8 mouse cellular contexts compared by ENCODE assay signal in genomic region chr3:133271887-133272286, GRCm38 (mm10). TPM values are rescaled to one million over a fixed set of nuclear protein-coding genes. Genes with fewer than 3 reads are reported as not detected.
A peak's percentile ranks its signal among the peaks of the same experiment; 100 is the strongest.
DNase-seq lines count a peak whose midpoint lies in the region; ATAC-seq lines count a peak whose summit lies in the region.

No protein-coding gene starts in this region.

- H3K4me2 ChIP-seq in hindbrain, embryonic 16.5 days (ENCODE audit: low read length), result no peak overlapping the region

- no peak overlapping the region for H3K27ac ChIP-seq in hindbrain, embryonic 10.5 days
- H3K27ac ChIP-seq in hindbrain, embryonic 16.5 days (ENCODE audit: low read depth, low read length), result no peak overlapping the region

- H3K27me3 ChIP-seq in hindbrain, embryonic 10.5 days (ENCODE audit: insufficient read depth, poor library complexity, severe bottlenecking), result no peaks in the 10 kb centered on the region
- H3K27me3 ChIP-seq in hindbrain, embryonic 16.5 days (replicated peaks; ENCODE audit: control insufficient read depth, insufficient read depth, low read length), result no peaks in the 10 kb centered on the region

- H3K9ac ChIP-seq in hindbrain, embryonic 16.5 days (ENCODE audit: low read depth, low read length), result no peak overlapping the region

- H3K4me1 ChIP-seq in hindbrain, embryonic 10.5 days (replicated peaks), result no peaks in the 10 kb centered on the region
- no peaks in the 10 kb centered on the region for H3K4me1 ChIP-seq in hindbrain, embryonic 16.5 days (ENCODE audit: control insufficient read depth, insufficient read depth, low read depth, low read length)

- no peak for ATAC-seq in hindbrain, embryonic 16.5 days

- no peak overlapping the region for H3K4me3 ChIP-seq in hindbrain, embryonic 10.5 days
- H3K4me3 ChIP-seq in hindbrain, embryonic 16.5 days (ENCODE audit: low read length), result no peak overlapping the region

- WGBS in hindbrain, embryonic 10.5 days, result 18% methylated on average over 3 of the region's 3 CpGs
- 20% methylated on average over 3 of the region's 3 CpGs for WGBS in hindbrain, embryonic 16.5 days

- intact Hi-C loops in heart, postnatal 14 days (cut with DNase I), result loop anchor here (2.0 to 5.0 kb wide), 2 partner anchors 187 to 525 kb away; no protein-coding TSS in a partner anchor

- DNase-seq in hindbrain, embryonic 10.5 days (ENCODE audit: low spot score), result peak; percentile 57
- DNase-seq in Muller cell, postnatal 12 days (ENCODE audit: inconsistent ontology term), result peak; percentile 25
- DNase-seq in cerebellum, postnatal 14 days, result peak; percentile 93 to 96
- DNase-seq in heart, postnatal 14 days, result peak; percentile 65 to 82
- peak; percentile 55 to 61 for DNase-seq in left cerebral cortex, adult 8-10 months (ENCODE audit: low spot score in 2 of 2)
- peak; percentile 55 for DNase-seq in ovary, postnatal 10 days (ENCODE audit: low spot score)
- peak; percentile 34 for DNase-seq in urinary bladder, postnatal 10 days (ENCODE audit: low spot score)

- H3K9me3 ChIP-seq in hindbrain, embryonic 10.5 days, result no peaks in the 10 kb centered on the region
- H3K9me3 ChIP-seq in hindbrain, embryonic 16.5 days (ENCODE audit: control insufficient read depth, low read length), result no peaks in the 10 kb centered on the region

- H3K36me3 ChIP-seq in hindbrain, embryonic 10.5 days, result no peaks in the 10 kb centered on the region
- H3K36me3 ChIP-seq in hindbrain, embryonic 16.5 days (ENCODE audit: control insufficient read depth, insufficient read depth, low read length), result no peaks in the 10 kb centered on the region

RNA-seq across cellular contexts. Expression of gene Arhgef38, which starts 37.1 kb away (rescaled TPM):
- 0.16 and 0.42 TPM in 2 replicates for polyA plus RNA-seq in hindbrain, embryonic 10.5 days (2016; fragmentation: Nextera tagmentation; extraction: Ambion mirVana)
- 0.04 TPM in 2 replicates for polyA plus RNA-seq in hindbrain, embryonic 16.5 days (2015; fragmentation: Nextera tagmentation; extraction: Ambion mirVana)
- total RNA-seq in heart, postnatal 14 days (2021), result under 1 TPM in 1 of 2 experiments, not detected in 1; 0.26 TPM
- under 1 TPM in 2 of 4 experiments, not detected in 2; 0.09 to 0.51 TPM for total RNA-seq in left cerebral cortex, adult 8-10 months (2022)

RNA-seq across cellular contexts. Expression of gene Ppa2, which starts 38.0 kb away (rescaled TPM):
- 79.3 and 84.1 TPM in 2 replicates for polyA plus RNA-seq in hindbrain, embryonic 10.5 days (2016; fragmentation: Nextera tagmentation; extraction: Ambion mirVana)
- polyA plus RNA-seq in hindbrain, embryonic 16.5 days (2015; fragmentation: Nextera tagmentation; extraction: Ambion mirVana), result 80.2 and 89.2 TPM in 2 replicates
- 100 to 1,000 TPM; 110 to 112 TPM for total RNA-seq in heart, postnatal 14 days (2021)
- total RNA-seq in left cerebral cortex, adult 8-10 months (2022), result 10 to 100 TPM; 49.5 to 52.9 (median 51.3) TPM

Comparison
In these comparisons a context has a peak if more than half of its experiments do, and no peak if none do; other contexts are left out.
1. DNase-seq: peak in every context shown above with its lines; median percentile 94 in cerebellum, postnatal 14 days; 74 in heart, postnatal 14 days; 58 in left cerebral cortex, adult 8-10 months; 57 in hindbrain, embryonic 10.5 days; 55 in ovary, postnatal 10 days; 34 in urinary bladder, postnatal 10 days; 25 in Muller cell, postnatal 12 days.